Mouse (Mus musculus) embryonic facial prominence, embryonic 14.5 days (tissue): ENCODE data around the gene Olfr186. TPM values are rescaled to one million over a fixed set of nuclear protein-coding genes. Genes with fewer than 3 reads are reported as not detected.
"Not testable (repeated sequence)": the region's sequence is repeated elsewhere in the genome, so short reads cannot be mapped to it uniquely, and the experiment has no call there.

Source experiments
- ATAC-seq: fragments of 200-750 bp; cut with Nextera tagmentation; 2 replicates; pipeline ENCODE4 v1.8.0; 2017; ENCODE audit warnings: low read depth, moderate number of reproducible peaks, moderate TSS enrichment
- DNase-seq: peaks from one replicate; pipeline ENCODE4 v3.0.0-alpha.2; 2015; ENCODE audit warnings: low spot score
- H3K27ac ChIP-seq: fragments of 300-500 bp; sonication (generic); replicated peaks from 2 replicates; pipeline ENCODE4 v1.5.1; 2014; ENCODE audit warnings: low read depth, mild to moderate bottlenecking, low read length, moderate library complexity
- H3K27me3 ChIP-seq: fragments of 300-500 bp; sonication (generic); replicated peaks from 2 replicates; pipeline ENCODE4 v1.6.1; 2014; ENCODE audit warnings: low read length; ENCODE audit not compliant: control insufficient read depth, insufficient read depth
- H3K36me3 ChIP-seq: fragments of 300-500 bp; sonication (generic); 2 replicates; pipeline ENCODE4 v1.6.1; 2014; ENCODE audit warnings: low read length, mixed read lengths; ENCODE audit not compliant: control insufficient read depth, insufficient read depth
- H3K4me1 ChIP-seq: fragments of 300-500 bp; sonication (generic); 2 replicates; pipeline ENCODE4 v1.6.1; 2014; ENCODE audit warnings: antibody characterized with exemption, low read length; ENCODE audit not compliant: control insufficient read depth, insufficient read depth
- H3K4me2 ChIP-seq: fragments of 300-500 bp; sonication (generic); 2 replicates; pipeline ENCODE4 v1.6.1; 2014; ENCODE audit warnings: low read depth, mild to moderate bottlenecking, low read length, moderate library complexity, mixed read lengths
- H3K4me3 ChIP-seq: fragments of 300-500 bp; sonication (generic); 2 replicates; pipeline ENCODE4 v1.5.1; 2014; ENCODE audit warnings: low read depth, mild to moderate bottlenecking, low read length
- H3K9ac ChIP-seq: fragments of 300-500 bp; sonication (generic); 2 replicates; pipeline ENCODE4 v1.6.1; 2014; ENCODE audit warnings: low read depth, mild to moderate bottlenecking, low read length, moderate library complexity, mixed read lengths
- H3K9me3 ChIP-seq: fragments of 300-500 bp; sonication (generic); 2 replicates; pipeline ENCODE4 v1.6.1; 2016; ENCODE audit warnings: low read length; ENCODE audit not compliant: control insufficient read depth
- WGBS: fragments of 180-500 bp; shearing (Covaris S2); extraction: QIAGEN DNeasy Blood & Tissue Kit; methylation state at CpG from one replicate; pipeline ENCODE4 v1.1.7; 2014; 5-methylcytosine and 5-hydroxymethylcytosine counted together
- polyA plus RNA-seq: library from polyadenylated mRNA; unstranded; fragments of >200 nt; fragmentation: Nextera tagmentation; extraction: Ambion mirVana; gene quantifications from 2 replicates; pipeline ENCODE4 v1.2.1, GENCODE M21; 2014

The Olfr186 gene
- polyA plus RNA-seq = not detected in 2 replicates

DNA sequence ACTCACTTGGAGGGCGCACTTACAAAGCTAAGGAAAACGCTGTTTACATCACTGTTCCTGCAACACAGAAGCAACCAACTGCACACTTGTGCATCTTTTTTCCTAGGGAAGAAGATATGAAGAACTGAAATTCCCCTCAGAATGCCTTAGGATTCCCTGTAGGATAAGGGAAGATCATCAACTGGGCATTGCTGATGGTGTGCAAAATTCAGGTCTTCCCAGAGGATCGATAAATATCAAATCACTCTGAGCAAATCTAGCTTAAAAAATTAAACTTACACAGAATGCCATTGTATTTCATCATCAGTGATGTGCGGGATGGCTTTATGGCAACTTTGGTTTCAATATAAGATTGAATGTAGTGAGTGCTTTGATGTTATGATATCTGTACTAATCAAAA, at the start of gene Olfr186:
Gene Olfr186 (minus strand): TSS at position 101 of the 400 bp plus-strand sequence.
- H3K4me3 ChIP-seq = no peak within 1 kb of the TSS
- H3K27me3 ChIP-seq = no peaks in the 10 kb centered on the region
- H3K36me3 ChIP-seq = no peaks in the 10 kb centered on the region
- WGBS = 88% methylated on average over 4 of the region's 4 CpGs
- DNase-seq (no peak), ATAC-seq (no peak)
- no peaks in the 10 kb centered on the region for H3K9me3 ChIP-seq
- no peak within 1 kb of the TSS for H3K27ac ChIP-seq
- no peaks in the 10 kb centered on the region for H3K4me1 ChIP-seq
- H3K4me2 ChIP-seq = no peak within 1 kb of the TSS
- H3K9ac ChIP-seq = no peak within 1 kb of the TSS

DNA sequence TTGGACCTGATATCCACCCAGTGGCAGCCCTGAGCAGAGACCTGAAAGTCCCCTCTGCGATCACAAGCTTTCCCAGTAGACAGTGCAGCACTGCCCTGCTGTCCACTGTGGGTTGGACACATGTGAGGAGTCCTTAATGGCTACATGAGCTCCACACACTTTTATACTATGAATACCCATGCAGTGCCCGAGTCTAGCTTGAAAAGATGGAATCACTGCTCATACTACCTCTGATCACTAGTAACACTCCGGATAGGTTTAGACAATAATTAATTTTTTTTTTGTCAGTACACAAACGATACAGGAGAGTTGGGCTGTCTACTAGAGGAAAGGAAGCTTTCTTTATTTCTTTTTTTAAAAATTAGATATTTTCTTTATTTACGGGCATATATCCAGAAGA, 47.8 kb upstream of the Olfr186 start, which contains the start of gene Olfr190:
Gene Olfr190 (minus strand): TSS at position 101 of the 400 bp plus-strand sequence.
- no peak within 1 kb of the TSS for H3K4me3 ChIP-seq
- H3K27ac ChIP-seq = no peak within 1 kb of the TSS
- no peaks in the 10 kb centered on the region for H3K27me3 ChIP-seq
- H3K9me3 ChIP-seq = no peaks in the 10 kb centered on the region
- DNase-seq (no peak), ATAC-seq (no peak)
- 88% methylated on average over 5 of the region's 5 CpGs for WGBS
- no peak within 1 kb of the TSS for H3K9ac ChIP-seq
- no peaks in the 10 kb centered on the region for H3K4me1 ChIP-seq
- no peaks in the 10 kb centered on the region for H3K36me3 ChIP-seq
- no peak within 1 kb of the TSS for H3K4me2 ChIP-seq

DNA sequence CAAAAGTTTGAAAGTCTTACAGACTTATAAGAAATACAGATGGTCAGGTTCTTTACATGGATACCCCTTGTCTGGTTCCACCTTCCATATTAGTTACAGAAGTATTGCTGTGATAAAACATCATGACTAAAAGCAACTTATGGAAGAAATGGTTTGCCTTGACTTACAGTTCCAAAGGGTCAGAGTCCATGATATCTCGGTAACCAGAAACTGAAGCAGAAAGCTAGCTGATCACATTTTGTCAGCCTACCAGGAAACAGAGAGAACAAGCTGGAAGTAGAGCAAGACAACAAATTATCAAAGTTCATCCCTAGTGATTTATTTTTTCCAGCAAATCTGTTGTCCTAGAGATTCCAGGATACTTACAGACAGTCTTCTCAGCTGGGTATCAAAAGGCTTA, 43.4 kb upstream of the Olfr186 start:
- Histone ChIP-seq H3K4me2 (no peak overlapping the region), H3K9ac (no peak overlapping the region), H3K9me3 (no peaks in the 10 kb centered on the region), H3K36me3 (no peaks in the 10 kb centered on the region), H3K27me3 (no peaks in the 10 kb centered on the region), H3K4me1 (no peaks in the 10 kb centered on the region), H3K27ac (no peak overlapping the region), H3K4me3 (no peak overlapping the region)
- DNase-seq (no peak), ATAC-seq (no peak)
- 75% methylated on average over 1 of the region's 1 CpGs for WGBS

DNA sequence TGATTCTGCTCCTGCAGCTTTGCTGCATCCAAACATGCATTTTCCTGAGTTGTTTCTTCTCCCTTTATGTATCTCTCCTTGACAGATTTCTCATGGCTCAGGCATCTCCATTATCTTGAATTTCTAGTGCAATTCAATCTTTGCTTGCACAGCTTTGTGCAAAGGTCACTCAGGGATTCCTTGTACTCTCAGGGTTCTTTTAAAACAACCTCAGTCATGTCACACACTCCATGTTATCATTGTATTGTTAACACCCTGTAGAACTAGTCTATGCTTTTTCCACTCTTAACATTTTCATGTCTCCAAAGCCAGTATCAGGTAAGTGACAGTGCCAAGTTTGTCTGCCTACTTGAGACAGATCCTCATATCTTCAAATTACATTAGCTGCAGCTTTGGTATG, 41.7 kb upstream of the Olfr186 start:
- Histone ChIP-seq H3K4me1 (no peaks in the 10 kb centered on the region), H3K27ac (no peak overlapping the region), H3K4me2 (no peak overlapping the region), H3K36me3 (no peaks in the 10 kb centered on the region), H3K9me3 (no peaks in the 10 kb centered on the region), H3K4me3 (no peak overlapping the region), H3K27me3 (no peaks in the 10 kb centered on the region), H3K9ac (no peak overlapping the region)
- ATAC-seq = no peak
- no peak for DNase-seq

DNA sequence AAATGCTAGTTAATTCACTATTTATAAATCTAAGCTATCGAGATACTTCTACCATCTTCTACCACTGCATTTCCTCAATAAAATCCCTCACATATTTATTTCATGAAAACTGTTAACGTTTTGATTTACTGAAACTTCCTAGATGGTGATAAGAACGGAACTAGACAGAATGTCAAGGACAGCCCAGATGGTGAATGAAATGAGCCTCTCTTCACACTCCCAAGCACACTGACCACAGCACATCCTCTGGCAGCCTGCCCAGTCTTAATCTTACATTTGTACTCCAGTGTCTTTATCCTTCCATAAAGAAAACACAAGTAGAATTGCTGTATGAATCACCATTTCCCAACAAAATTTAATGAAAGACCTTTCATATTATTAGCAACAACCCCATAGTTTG, 32.3 kb upstream of the Olfr186 start:
- not testable (repeated sequence) for ATAC-seq, H3K36me3 ChIP-seq, DNase-seq, H3K27me3 ChIP-seq, H3K4me1 ChIP-seq, H3K9ac ChIP-seq, H3K27ac ChIP-seq, H3K4me3 ChIP-seq, H3K9me3 ChIP-seq, H3K4me2 ChIP-seq
- WGBS = 74% methylated on average over 3 of the region's 3 CpGs

DNA sequence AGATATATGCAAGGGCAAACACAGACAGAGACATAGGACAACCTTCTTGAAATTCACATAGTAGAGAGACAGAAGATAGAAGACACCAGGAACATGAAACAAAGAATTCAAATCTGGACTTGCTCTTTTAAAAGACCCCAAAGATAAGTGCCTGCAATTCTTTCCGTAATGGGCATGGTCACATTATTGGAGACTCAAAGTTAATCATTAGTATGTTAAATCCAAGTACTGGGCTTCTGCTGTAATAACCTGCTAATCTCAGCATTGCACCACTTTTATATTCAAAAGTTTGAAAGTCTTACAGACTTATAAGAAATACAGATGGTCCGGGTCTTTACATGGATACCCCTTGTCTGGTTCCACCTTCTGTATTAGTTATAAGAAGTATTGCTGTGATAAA, 19.2 kb upstream of the Olfr186 start:
- not testable (repeated sequence) for H3K36me3 ChIP-seq, H3K9ac ChIP-seq, H3K4me3 ChIP-seq, H3K4me2 ChIP-seq, DNase-seq, H3K27ac ChIP-seq, H3K4me1 ChIP-seq, H3K9me3 ChIP-seq, ATAC-seq, H3K27me3 ChIP-seq
- whole genome bisulfite sequencing = 95% methylated on average over 2 of the region's 2 CpGs

DNA sequence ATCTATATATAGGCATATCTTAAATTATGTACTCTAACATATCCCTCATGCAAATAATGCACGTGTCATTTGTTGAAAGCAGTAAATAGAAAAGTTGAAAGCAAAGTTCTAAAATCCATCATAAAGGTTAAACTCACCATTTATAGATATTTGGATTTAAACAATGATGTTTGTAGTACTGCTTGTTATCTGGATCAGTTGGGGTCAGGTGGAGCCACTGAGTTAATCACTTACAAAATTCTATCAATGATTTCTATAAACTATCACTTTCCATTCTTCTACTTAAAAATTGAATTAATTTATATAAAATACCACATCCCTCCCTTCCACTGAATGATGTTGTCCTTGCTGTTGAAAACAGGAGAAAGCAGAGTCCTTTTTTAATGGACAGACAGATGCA, 18.8 kb upstream of the Olfr186 start:
- H3K27me3 ChIP-seq = no peaks in the 10 kb centered on the region
- WGBS = 86% methylated on average over 1 of the region's 1 CpGs
- no peaks in the 10 kb centered on the region for H3K36me3 ChIP-seq
- no peak overlapping the region for H3K9ac ChIP-seq
- H3K4me3 ChIP-seq = no peak overlapping the region
- H3K4me1 ChIP-seq = no peaks in the 10 kb centered on the region
- no peak overlapping the region for H3K27ac ChIP-seq
- no peak for DNase-seq
- no peak overlapping the region for H3K4me2 ChIP-seq
- ATAC-seq = no peak
- no peaks in the 10 kb centered on the region for H3K9me3 ChIP-seq

DNA sequence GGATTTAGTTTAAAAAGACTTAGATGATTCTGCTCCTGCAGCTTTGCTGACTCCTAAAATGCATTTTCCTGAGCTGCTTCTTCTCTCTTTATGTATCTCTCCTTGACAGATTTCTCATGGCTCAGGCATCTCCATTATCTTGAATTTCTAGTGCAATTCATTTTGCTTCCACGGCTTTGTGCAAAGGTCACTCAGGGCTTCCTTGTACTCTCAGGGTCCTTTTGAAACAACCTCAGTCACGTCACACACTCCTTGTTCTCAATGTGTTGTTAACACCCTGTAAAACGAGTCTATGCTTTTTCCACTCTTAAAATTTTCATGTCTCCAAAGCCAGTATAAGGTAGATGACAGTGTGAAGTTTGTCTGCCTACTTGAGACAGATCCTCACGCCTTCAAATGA, 17.5 kb upstream of the Olfr186 start:
- ATAC-seq = no peak
- no peak overlapping the region for H3K9ac ChIP-seq
- H3K4me3 ChIP-seq = no peak overlapping the region
- H3K4me2 ChIP-seq = no peak overlapping the region
- no peak overlapping the region for H3K27ac ChIP-seq
- H3K36me3 ChIP-seq = no peaks in the 10 kb centered on the region
- no peaks in the 10 kb centered on the region for H3K4me1 ChIP-seq
- no peaks in the 10 kb centered on the region for H3K27me3 ChIP-seq
- 69% methylated on average over 4 of the region's 4 CpGs for WGBS
- H3K9me3 ChIP-seq = no peaks in the 10 kb centered on the region
- DNase-seq = no peak

DNA sequence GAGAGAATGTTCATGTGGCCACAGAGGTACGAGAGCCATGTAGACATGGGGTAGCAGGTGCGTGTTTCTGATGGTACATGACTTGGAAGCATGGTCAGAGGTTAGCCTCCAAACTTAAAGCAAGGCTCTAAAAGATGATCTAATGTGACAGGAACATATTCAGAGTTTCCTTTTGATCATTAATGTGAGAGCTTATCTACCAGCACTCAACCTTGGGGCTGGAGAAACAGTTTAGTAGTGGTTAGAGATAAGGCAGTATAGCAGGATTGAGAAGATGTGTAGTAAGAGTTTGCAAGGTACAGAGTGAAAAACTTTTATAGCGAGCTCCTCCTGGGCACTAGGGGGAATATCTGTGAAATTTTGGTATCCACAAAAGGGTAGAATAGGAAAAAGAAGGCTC, 15.7 kb upstream of the Olfr186 start:
- DNase-seq (no peak), ATAC-seq (no peak)
- no peaks in the 10 kb centered on the region for H3K27me3 ChIP-seq
- H3K9me3 ChIP-seq = no peaks in the 10 kb centered on the region
- H3K4me3 ChIP-seq = no peak overlapping the region
- H3K4me2 ChIP-seq = no peak overlapping the region
- H3K36me3 ChIP-seq = no peaks in the 10 kb centered on the region
- H3K4me1 ChIP-seq = no peaks in the 10 kb centered on the region
- 77% methylated on average over 3 of the region's 3 CpGs for WGBS
- H3K9ac ChIP-seq = no peak overlapping the region
- no peak overlapping the region for H3K27ac ChIP-seq
